Mouse (Mus musculus) c-Kit-positive CD71-negative TER-119-negative erythroid progenitor cells, embryonic 14.5 days (primary cell): ENCODE measurements around the gene Chpf2.
"Not testable (repeated sequence)": the region's sequence is repeated elsewhere in the genome, so short reads cannot be mapped to it uniquely, and the experiment has no call there.

Experiments used
- DNase-seq: peaks from one replicate; pipeline ENCODE4 v3.0.0-alpha.2; 2013; ENCODE audit warnings: low read depth

Gene Chpf2

DNA sequence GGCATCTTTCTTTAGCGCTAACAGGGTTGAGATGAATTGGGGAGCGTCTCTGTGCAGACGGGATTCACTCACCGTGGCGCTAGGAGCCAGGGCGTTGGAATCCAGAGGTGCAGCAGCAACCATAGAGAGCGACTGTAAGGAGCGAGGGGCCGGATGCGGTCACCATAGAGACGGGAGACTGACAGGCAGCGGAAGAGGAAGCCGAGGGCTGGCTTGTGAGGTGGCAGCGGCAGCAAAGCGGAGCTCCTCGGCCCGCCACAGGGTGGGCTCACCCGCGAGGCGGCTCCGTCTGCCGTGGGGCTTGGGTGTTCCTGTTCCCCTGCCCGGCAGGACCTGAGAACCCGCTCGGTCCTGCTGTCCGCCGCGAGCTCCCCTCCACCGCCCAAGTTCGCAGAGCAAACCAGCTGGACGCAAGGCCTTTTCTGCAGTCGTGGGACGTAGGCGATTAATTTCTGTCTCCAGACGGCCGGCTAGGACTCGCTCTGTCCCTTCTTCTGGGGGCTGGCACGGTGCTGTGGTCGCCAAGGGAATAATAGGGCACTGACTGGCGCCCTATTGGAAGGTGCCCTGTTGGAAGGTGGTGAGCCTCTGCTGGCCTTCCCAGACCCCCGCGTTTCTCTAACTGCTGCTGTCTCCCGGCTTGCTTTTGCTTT is at the start of gene Chpf2:
Gene Chpf2 (plus strand): TSS at position 195 of the 653 bp plus-strand sequence.
- DNase-seq: peak; percentile 66

DNA sequence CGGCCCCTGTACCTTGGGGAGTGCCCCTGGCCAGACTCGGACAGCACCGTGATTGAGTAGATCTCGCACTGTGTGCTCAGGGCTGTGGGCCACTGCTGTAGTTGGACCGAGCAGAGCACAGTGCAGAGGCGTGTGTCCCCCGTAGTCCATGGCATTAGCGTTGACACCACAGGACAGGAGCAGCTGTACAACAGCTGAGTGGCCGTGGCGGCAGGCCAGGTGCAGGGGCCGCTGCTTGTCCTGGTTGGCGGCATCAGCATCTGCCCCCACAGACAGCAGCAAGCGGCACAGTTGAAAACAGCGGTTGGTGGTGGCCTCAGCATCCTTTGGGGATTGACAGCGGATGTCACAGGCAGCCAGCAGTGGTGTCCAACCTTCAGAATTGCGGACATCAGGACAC is 48.9 kb upstream of the Chpf2 start:
- no peak for DNase-seq

DNA sequence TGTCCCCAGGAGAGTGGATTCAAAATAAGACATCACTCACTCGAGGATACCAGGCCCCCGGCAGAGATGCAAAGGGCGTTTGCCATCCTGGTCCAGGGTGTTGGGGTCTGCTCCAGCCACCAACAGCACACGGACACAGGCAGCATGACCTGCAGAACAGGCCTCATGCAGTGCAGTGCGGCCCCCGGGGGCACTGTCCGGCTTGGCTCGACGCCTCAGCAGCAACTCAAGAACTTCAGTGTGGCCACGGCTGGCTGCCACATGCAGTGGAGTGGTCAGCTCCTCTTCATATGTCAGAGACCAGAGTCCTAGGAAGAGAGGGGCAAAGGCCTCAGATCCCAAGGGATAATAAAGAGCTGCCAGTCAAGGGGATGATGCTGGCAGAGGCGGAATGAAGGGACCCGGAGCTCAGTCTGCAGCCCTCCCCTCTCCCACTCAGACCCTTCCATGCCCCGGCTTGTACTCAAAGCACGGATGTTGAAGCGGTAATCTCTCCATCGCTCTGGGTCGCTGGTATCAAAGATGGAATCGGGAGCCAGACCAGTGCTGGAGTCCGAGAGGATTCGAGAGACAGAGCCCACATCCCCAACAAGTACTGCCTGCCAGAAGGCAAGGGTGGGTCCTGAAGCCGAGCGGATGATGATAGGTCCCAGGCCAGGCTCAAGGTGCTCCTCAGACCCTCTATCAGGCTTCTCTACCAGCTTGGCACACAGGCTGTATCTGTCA is 46.8 kb upstream of the Chpf2 start:
- no peak for DNase-seq

DNA sequence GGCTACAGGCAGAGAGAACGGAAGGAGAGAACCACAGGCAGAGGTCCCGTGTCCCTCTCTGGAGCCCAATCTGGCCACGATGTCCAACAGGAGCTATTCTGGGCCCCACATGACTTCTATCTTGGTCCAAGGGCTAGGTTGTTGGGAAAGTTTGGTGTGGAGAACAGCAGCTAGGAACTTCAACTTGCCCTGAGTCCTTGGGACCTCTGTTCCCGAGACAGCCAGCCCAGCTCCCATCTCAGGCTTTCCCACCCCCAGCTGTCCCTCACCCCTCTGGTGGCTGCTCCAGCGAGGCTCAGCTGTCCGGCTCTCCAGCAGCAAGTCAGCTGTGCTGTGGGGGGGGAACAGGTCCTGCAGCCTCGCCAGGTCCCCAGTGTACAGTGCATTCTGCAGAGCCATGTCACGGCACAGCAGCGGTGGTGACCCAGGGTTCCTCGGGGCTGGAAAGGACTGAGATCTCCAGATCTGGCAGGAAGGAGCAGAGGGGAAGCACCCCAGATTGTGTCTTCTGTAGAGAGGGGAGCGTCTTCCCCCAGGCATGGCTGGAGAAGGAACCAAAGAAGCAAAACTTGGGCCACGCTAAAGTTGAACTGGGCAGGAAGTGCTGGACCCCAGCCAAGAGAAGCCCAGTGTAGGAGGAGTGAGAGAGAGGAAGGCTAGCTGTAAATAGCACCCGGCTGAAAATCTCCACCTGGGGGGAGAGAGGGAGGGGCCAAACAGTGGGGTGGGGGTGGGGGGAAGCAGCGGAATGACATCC is 46.0 kb upstream of the Chpf2 start, which contains the start of gene Asb10:
Gene Asb10 (minus strand): TSS at position 592 of the 757 bp plus-strand sequence.
- no peak for DNase-seq

DNA sequence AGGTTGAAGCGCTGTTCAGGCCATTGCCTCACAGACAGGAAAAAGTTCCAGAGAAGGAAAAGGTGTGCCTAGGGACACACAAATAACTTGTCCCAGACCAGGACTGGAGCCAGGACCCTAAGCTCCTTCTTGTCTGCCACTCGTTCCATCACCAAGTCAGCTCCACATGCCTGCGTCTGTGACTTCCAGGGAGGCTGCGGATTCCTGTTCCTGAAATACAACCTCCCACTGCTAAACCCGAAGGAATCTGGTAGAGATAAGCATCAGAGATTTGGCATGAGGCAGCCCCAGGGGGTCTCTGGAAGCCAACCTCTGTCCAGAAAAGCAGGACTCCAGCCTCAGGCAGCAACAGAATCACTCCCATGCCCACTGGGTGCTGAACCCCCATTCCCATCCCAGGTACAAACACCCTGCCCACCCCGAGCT is 45.4 kb upstream of the Chpf2 start:
- no peak for DNase-seq

DNA sequence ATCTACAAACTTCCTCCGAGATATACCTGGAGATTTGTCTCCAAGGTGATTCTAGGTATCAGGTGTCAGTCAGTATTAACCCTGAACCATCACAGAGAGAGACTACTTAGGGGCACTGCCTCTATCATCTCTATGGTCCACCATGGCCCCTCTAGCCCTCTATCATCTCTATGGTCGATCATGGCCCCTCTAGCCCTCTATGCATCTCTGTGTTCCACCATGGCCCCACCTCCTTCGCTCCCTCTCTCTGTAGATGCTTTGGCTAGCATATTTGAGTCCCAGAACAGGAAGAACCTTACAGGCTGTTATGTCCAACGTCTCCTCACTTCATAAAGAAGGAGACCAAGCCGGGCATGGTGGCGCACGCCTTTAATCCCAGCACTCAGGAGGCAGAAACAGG is 43.9 kb upstream of the Chpf2 start:
- DNase-seq: no peak

DNA sequence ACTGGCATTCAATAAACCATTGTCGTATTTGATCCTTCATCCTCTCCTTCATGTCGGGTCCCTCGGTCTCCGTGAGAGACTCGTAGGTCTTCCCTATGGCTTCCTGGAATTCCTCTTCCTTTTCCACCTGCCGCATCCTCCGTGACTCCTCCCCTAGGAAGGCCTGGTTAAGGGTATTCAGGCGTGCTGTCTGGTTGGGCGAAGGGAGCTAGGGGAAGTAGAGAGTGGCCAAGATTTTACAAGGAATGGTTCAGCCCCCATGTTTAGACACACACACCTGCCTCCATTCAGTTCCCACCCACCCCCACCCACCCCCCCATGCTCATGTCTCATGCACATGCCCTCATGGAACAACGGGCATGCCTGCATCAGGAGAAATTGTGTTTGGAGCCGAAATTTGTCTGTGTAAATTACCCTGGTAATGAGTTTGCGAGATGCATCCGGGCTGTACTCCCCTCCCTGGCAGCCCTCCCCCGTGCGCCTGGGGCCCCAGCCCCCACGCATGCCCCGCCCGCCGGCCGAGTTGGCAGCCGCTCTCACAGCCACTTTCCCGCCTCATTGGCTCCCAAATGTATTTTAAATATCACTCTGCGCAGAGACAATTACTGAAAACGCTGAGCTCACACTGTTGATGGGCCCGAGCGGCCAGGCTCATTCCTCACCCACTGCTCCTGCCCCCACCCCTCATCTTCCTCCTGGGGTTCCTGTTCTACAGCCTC is 35.8 kb upstream of the Chpf2 start:
- no peak for DNase-seq

DNA sequence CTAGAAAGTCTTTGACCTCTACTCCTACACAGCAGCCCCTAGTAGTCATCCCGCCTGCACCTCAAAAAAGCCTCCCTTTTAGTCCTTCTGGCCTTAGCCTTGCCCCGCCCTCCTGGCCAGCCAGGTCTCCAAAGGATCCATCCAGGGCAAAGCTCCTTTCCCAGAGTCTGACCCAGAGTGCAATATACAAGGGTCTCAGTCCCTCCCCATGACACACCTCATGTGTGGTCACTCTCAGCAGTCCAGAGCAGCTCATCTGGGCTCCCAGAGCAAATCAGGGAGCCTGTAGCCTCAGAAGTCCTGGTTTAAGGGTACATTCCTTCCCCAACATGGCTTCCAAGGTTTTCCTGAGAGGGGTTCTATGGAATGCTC is 35.2 kb upstream of the Chpf2 start:
- no peak for DNase-seq

DNA sequence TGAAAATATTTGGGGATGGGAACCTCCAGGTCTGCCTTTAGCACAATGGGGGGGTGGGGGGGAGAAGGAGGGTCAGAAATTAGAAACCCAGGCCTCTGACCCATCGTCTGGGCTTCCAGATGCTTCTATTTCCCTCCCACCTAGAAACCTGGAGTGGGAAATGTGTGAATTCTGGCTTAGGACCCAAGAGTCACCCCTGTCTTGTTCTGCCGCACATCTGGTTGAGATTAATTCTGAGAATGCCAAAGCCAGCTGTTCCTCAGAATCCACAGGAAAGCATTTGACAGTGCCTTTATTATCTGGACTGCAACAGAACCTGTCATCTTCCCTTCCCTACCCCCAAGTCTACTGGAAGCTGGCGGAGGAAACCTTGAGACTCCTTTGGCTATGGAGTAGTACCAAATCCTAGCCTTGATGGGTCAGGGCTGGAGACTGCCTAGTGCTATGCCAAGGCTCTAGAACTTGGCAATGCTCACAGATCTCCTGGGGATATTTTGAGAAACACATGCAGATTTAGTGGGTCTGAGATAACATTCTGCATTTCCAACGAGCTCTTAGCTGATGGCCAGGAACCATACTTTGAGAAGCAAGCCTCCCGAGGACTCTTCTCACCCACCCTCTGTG is 32.8 kb upstream of the Chpf2 start:
- DNase-seq: no peak

DNA sequence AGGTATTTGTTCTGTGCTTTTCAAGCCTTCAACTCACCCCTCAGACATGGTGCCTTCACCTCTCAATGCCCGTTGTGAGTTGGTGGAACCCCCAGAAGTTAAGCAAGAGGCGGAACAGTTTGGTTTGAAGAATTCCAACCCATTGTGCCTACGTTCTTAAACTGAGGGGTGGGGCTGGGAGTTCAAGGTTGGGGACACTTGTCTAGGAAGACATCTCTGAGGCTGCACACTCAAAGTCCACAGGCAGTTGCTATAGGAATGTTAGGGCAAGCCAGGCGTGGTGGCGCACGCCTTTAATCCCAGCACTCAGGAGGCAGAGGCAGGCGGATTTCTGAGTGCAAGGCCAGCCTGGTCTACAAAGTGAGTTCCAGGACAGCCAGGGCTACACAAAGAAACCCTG is 31.2 kb upstream of the Chpf2 start:
- not testable (repeated sequence) for DNase-seq

DNA sequence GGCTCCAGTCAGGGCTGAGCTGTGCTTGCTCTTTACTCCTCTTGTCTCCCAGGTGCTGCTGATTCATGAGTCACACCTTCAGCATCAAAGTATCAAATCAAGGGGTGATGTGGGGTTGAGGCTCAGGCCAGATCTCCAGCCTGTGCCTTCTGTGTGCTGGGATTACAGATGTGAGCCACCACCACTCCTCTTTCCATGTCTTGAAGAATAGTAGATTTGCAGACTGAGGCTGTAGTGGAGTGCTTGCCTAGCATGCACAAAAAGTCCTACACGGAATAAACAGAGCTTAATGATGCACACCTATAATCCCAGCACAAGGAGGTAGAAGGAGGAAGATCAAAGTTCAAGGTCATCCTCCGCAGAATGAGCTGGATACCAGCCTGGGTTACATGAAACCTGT is 29.8 kb upstream of the Chpf2 start, which contains the start of gene 4931409K22Rik:
Gene 4931409K22Rik (minus strand): TSS at position 101 of the 400 bp plus-strand sequence.
- no peak for DNase-seq

DNA sequence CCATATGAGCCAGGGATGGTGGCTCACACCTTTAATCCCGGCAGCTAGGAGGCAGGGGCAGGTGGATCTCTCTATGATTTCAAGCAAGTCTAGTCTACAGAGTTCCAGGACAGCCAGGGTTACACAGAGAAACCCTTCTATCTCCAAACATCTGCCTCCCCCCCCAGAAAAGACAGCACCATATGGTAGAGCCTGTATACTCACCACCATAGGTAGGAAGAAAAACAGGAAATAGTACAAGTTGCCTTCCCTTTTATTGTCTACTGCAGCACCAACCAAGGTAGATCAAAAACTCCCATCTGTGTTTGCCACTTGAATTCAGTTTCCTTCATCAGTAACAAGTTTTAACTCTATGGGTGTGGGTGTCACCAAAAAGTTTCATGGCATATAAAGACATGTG is 10.6 kb upstream of the Chpf2 start:
- DNase-seq: no peak

DNA sequence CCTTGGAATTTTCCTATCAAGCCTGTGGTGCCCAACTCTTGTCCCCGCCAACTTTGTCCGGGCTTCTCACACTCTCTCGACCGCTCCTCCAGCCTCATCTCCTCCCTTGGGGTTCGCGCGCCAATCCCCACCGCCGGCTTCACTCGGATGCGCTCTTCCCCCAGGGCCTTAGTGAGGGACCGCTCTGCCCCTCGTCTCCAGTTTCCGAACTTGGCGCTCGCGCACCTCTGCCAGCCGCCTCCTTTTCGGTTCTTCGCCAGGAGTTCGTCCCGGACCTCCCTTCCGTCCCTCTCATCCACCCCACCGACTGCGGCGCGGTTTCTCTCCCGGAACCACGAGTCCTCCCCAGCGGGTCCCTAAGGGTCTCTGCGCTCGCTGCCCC is 9.7 kb upstream of the Chpf2 start:
- no peak for DNase-seq

DNA sequence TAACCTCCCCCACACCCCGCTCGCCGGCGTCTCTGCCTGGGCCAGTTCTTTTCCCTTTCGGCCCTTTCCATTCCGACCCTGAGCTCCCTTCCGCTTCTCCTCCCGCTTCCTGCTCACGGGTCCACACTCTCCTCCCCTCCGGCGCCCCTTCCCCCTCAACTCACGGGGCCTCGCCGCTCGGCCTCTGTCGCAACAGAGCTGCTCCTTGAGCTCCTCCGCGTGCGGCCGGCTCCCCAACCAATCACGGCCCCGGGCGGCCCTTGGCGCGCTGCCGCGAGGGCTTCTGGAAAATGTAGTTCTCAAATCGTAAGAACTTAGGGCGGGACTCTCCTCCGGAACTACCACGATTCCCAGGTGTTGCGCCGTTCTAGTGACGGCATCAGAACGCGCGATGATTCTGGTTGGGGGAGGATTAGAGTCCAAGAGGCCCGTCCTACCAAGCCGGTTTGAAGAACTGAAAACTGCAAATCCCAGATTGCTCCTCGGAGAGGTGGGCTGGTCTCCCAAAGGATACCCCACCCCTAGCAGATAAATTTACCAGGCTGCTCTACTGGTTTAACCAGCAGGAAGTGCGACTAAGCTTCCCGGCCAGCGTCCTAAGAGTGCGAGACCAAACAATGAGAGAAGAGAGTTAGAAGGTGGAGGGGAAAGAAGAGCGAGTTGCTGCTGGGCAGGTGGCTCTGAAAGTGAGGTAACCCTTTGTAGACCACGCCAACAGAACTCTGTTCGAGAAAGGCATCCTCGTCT is 9.2 kb upstream of the Chpf2 start, which contains the start of gene Abcf2:
Gene Abcf2 (minus strand): TSS at position 285 of the 747 bp plus-strand sequence.
- DNase-seq: peak; percentile 100

DNA sequence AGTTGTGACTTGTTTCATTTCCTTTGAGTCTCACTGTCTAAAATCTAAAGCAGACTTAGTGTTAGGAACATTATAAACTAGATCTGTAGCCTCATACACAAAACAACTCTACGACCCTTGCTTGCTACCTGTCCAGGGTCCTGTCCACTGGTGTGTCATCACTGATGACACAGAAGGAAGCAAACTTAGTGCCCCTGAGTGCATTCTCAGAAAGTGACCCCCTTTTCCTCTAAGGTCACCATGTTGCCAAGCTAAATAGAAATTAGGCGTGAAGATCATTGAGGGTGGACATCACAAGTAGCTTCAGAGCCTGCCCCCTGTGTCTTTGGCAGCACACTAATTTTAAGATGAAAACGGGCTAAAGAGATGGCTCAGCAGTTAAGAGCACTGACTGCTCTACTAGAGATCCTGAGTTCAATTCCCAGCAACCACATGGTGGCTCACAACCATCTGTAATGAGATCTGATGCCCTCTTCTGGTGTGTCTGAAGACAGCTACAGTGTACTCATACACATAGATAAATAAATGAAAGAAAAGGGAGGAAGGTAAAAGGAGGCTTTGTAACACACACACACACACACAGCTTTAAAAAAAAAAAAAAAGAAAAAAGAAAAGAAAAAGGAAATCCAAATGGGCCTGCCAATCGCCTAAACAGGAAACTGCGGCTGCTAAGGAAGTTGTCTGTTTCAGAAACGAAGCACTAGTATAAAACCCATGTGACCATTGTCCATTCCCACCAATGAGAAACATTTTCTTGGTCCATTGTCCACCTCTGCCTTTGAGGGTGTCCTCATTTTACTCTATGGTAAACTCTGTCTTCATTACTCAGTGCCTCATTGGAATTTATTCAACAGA is 8.2 kb upstream of the Chpf2 start:
- no peak for DNase-seq

DNA sequence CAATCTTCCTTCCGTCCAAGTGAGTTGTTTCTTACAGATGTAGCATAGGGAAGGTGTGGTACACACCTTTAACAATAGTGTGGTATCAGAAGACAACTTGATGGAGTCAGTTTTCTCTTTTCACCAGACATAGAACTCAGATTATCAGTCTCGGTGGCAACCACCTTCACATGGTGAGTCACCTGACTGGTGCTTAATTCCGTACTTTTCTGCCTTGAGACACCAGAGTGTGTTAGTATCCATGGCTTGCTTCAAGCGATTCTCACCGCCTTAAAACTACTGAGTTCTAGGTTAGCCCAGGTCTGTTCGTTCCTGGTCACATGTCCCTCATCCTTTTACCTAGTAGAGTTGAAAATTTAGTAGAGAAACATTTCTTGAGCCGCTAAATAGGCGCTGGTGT is 435 bp upstream of the Chpf2 start:
- DNase-seq: no peak

DNA sequence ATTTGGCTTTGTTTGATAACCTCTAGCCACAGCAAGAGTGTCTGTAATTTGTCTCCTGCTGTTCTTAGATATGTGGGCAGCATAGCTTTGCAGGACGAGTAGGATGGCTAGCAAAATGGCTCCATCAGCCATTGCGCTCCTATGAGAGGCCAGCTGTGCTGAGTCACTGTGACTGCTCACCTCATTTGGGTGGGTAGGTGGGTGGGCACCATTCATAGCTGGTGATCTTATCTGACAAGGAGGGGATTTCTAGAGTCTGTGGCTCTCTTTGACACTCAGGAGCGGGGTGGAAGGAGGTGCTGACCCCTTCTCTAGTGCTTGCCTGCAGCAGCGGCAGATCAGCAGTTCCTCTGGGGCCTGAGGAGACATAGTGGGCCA is 648 bp downstream of the Chpf2 start:
- DNase-seq: no peak

DNA sequence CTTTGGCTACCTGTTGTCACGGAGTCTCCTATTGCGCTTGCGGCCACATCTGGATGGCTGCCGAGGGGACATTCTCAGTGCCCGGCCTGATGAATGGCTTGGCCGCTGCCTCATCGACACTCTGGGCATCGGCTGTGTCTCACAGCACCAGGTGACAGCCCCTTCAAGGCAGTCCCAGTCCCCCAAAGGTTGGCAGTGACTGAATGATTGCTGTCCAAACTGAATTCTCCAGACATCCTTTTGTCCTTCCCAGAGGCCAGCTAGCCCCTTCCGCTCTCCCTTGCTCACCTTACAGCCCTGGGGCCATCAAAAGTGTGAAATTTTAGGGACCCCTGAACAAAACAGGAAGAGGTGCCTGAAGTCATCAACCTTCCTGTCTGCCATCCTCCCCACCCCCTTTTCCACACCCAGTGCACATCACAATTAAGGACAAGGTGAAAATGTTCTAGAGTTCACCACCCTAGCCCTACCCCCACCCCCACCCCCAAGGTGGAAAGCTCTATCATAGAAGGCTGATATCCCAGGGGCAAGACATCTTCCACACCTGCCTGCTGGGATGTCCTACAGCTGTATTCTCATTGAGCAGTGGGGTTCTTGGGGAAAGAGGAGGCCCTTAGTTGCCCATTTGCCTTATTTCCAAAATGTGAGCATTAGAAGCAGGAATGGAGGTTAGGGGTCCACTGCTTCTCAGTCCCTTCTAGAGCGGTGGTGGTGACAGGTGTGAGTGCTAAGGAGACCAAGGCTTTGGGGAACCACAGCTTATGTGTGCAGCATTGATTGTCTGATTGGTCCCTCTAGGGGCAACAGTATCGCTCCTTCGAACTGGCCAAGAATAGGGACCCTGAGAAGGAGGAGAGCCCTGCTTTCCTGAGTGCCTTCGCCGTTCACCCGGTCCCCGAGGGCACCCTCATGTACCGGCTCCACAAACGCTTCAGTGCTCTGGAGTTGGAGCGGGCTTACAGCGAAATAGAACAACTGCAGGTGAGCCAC is 3.3 kb downstream of the Chpf2 start:
- no peak for DNase-seq

DNA sequence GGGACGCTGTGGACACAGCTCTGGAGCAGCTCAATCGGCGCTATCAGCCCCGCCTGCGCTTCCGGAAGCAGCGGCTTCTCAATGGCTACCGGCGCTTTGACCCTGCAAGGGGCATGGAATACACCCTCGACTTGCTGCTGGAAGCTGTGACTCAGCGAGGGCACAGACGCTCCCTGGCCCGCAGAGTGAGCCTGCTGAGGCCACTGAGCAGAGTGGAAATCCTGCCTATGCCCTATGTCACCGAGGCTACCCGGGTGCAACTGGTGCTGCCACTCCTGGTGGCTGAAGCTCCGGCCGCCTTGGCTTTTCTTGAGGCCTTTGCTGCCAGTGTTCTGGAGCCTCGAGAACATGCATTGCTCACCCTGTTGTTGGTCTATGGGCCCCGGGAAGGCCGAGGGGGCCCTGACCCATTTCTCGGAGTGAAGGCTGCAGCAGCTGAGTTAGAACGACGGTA is 4.8 kb downstream of the Chpf2 start:
- DNase-seq: peak; percentile 46
